Comparison of ENCODE assay signal across 16 mouse cellular contexts in genomic region chr12:62013351-62013750, GRCm38 (mm10).
"Had no signal": no experiment of that assay in that cellular context is flagged by ENCODE, and none has a peak within 500 bp of the region (broad histone marks: within the 10 kb centered on the region; RNA-seq: fewer than 3 reads in every experiment).

No protein-coding gene starts in this region.

- ATAC-seq: lung, postnatal 0 days; midbrain, embryonic 13.5 days had no signal

- DNase-seq: kidney, adult 18-20 months; kidney, postnatal 10 days; kidney, postnatal 4 days; lung, adult 2 months; lung, postnatal 36 days; right cerebral cortex, adult 18-20 months; right cerebral cortex, postnatal 25 days; thymus, adult 18-20 months; thymus, postnatal 25 days had no signal

- H3K36me3 ChIP-seq: limb, embryonic 10.5 days; liver, embryonic 15.5 days; midbrain, embryonic 13.5 days had no signal

- H3K4me1 ChIP-seq: limb, embryonic 10.5 days; liver, embryonic 15.5 days; midbrain, embryonic 13.5 days had no signal

- H3K9ac ChIP-seq: liver, embryonic 15.5 days; midbrain, embryonic 13.5 days had no signal

- H3K4me2 ChIP-seq: liver, embryonic 11.5 days; liver, embryonic 15.5 days; midbrain, embryonic 13.5 days had no signal

- H3K27me3 ChIP-seq: liver, embryonic 15.5 days; midbrain, embryonic 13.5 days had no signal

- H3K4me3 ChIP-seq: layer of hippocampus, adult 2 months; left cerebral cortex, adult 2 months; limb, embryonic 10.5 days; liver, embryonic 15.5 days; midbrain, embryonic 13.5 days had no signal

- H3K27ac ChIP-seq: layer of hippocampus, adult 2 months; left cerebral cortex, adult 2 months; limb, embryonic 10.5 days; liver, embryonic 15.5 days; midbrain, embryonic 13.5 days had no signal

- H3K9me3 ChIP-seq: limb, embryonic 10.5 days; liver, embryonic 15.5 days; midbrain, embryonic 13.5 days had no signal
